9 mouse cellular contexts compared by ENCODE assay signal in genomic region chr2:18050541-18050985, GRCm38 (mm10). TPM values are rescaled to one million over a fixed set of nuclear protein-coding genes. Genes with fewer than 3 reads are reported as not detected.
DNase-seq lines count a peak whose midpoint lies in the region; ATAC-seq and TF ChIP-seq lines count a peak whose summit lies in the region.
"Had no signal": no experiment of that assay in that cellular context is flagged by ENCODE, and none has a peak within 500 bp of the region (broad histone marks: within the 10 kb centered on the region; RNA-seq: fewer than 3 reads in every experiment).

No protein-coding gene starts in this region.

- H3K9me3 ChIP-seq in megakaryocyte, embryonic 14.5 days, result no peaks in the 10 kb centered on the region
- no peaks in the 10 kb centered on the region for H3K9me3 ChIP-seq in forebrain, postnatal 0 days (ENCODE audit: low read length)
- no peaks in the 10 kb centered on the region for H3K9me3 ChIP-seq in kidney, postnatal 0 days (replicated peaks; ENCODE audit: low read length)
- H3K9me3 ChIP-seq in neural tube, embryonic 13.5 days, result no peaks in the 10 kb centered on the region

- peaks cover 50% of the 10 kb centered on the region for H3K4me1 ChIP-seq in megakaryocyte, embryonic 14.5 days
- peaks cover 10% of the 10 kb centered on the region for H3K4me1 ChIP-seq in forebrain, postnatal 0 days (ENCODE audit: insufficient read depth)
- H3K4me1 ChIP-seq in kidney, postnatal 0 days (replicated peaks; ENCODE audit: insufficient read depth, low read length), result peaks cover 15% of the 10 kb centered on the region; the same call in 1 of the 2 replicates
- peaks cover 63% of the 10 kb centered on the region for H3K4me1 ChIP-seq in neural tube, embryonic 13.5 days (replicated peaks)

- no peaks in the 10 kb centered on the region for H3K36me3 ChIP-seq in megakaryocyte, embryonic 14.5 days (replicated peaks; ENCODE audit: low read length)
- no peaks in the 10 kb centered on the region for H3K36me3 ChIP-seq in forebrain, postnatal 0 days (ENCODE audit: insufficient read depth)
- H3K36me3 ChIP-seq in kidney, postnatal 0 days (ENCODE audit: insufficient read depth, low read length), result no peaks in the 10 kb centered on the region
- H3K36me3 ChIP-seq in neural tube, embryonic 13.5 days, result no peaks in the 10 kb centered on the region

- H3K27ac ChIP-seq in forebrain, postnatal 0 days (ENCODE audit: low read depth, low read length), result no peak overlapping the region
- H3K27ac ChIP-seq in kidney, postnatal 0 days, result peak overlapping the region; percentile 51; the same call in 1 of the 2 replicates
- peak overlapping the region; percentile 100 for H3K27ac ChIP-seq in neural tube, embryonic 13.5 days (replicated peaks)
- H3K27ac ChIP-seq: macrophage had no signal

- TF ChIP-seq CTCF in forebrain, postnatal 0 days (IDR thresholded peaks at IDR 0.05; ENCODE audit: low read depth), result no peak
- no peak for TF ChIP-seq CTCF in kidney, postnatal 0 days (IDR thresholded peaks at IDR 0.05; ENCODE audit: low read depth)

- 12% methylated on average over 10 of the region's 10 CpGs for WGBS in forebrain, postnatal 0 days
- 15% methylated on average over 10 of the region's 10 CpGs for WGBS in kidney, postnatal 0 days
- WGBS in neural tube, embryonic 13.5 days, result 4% methylated on average over 10 of the region's 10 CpGs

- H3K4me3 ChIP-seq in megakaryocyte, embryonic 14.5 days (replicated peaks), result peak overlapping the region; percentile 86
- H3K4me3 ChIP-seq in forebrain, postnatal 0 days (ENCODE audit: low read depth, low read length), result peak overlapping the region; percentile 7
- peak overlapping the region; percentile 4; the same call in 1 of the 2 replicates for H3K4me3 ChIP-seq in kidney, postnatal 0 days (replicated peaks; ENCODE audit: low read depth, low read length)
- H3K4me3 ChIP-seq in neural tube, embryonic 13.5 days, result peak overlapping the region; percentile 97

- peak; percentile 73 for DNase-seq in forebrain, postnatal 0 days
- DNase-seq in kidney, postnatal 0 days (ENCODE audit: low spot score), result peak; percentile 65
- no peak for DNase-seq in frontal cortex, adult 2 months (ENCODE audit: extremely low spot score in 1 of 2, low spot score in 1 of 2)
- DNase-seq in cerebellum, adult 8-10 months, result no peak

- H3K9ac ChIP-seq in forebrain, postnatal 0 days, result peak overlapping the region; percentile 26; the same call in 1 of the 2 replicates
- H3K9ac ChIP-seq in kidney, postnatal 0 days (ENCODE audit: low read depth, low read length), result peak overlapping the region; percentile 0; the same call in 1 of the 2 replicates
- peak overlapping the region; percentile 100 for H3K9ac ChIP-seq in neural tube, embryonic 13.5 days

- no peak for ATAC-seq in megakaryocyte, adult 5-6 weeks (ENCODE audit: poor library complexity, severe bottlenecking)
- no peak for ATAC-seq in forebrain, postnatal 0 days
- no peak for ATAC-seq in kidney, postnatal 0 days (replicated peaks; ENCODE audit: low FRiP score, low read depth)
- ATAC-seq in neural tube, embryonic 13.5 days (ENCODE audit: low read depth), result no peak
- ATAC-seq in monocyte, adult 5-6 weeks (replicated peaks; ENCODE audit: insufficient number of reproducible peaks, low FRiP score, low TSS enrichment, poor library complexity, severe bottlenecking), result no peak

- H3K27me3 ChIP-seq in megakaryocyte, embryonic 14.5 days (replicated peaks), result peaks cover 31% of the 10 kb centered on the region
- H3K27me3 ChIP-seq in forebrain, postnatal 0 days (ENCODE audit: insufficient read depth, low read length), result no peaks in the 10 kb centered on the region
- H3K27me3 ChIP-seq in kidney, postnatal 0 days (ENCODE audit: insufficient read depth, low read length), result no peaks in the 10 kb centered on the region
- H3K27me3 ChIP-seq in neural tube, embryonic 13.5 days, result no peaks in the 10 kb centered on the region

- H3K4me2 ChIP-seq in forebrain, postnatal 0 days (ENCODE audit: low read depth), result peak overlapping the region; percentile 83
- H3K4me2 ChIP-seq in kidney, postnatal 0 days (ENCODE audit: low read length), result peak overlapping the region; percentile 88
- H3K4me2 ChIP-seq in neural tube, embryonic 13.5 days, result peak overlapping the region; percentile 81

RNA-seq across cellular contexts. Expression of gene Skida1, which starts 1.7 kb away (rescaled TPM):
- polyA plus RNA-seq in megakaryocyte, embryonic 14.5 days (2012; ENCODE audit: insufficient read depth, low replicate concordance), result 0.04 and 1.8 TPM in 2 replicates
- total RNA-seq in megakaryocyte, adult 5-6 weeks (2015), result 0.09 TPM in 1 of 2 replicates, not detected in the other
- not detected in 2 replicates for total RNA-seq in megakaryocyte, adult 5-6 weeks (2017)
- 11.4 and 12.6 TPM in 2 replicates for total RNA-seq in forebrain, postnatal 0 days (2014; rRNA removed)
- polyA plus RNA-seq in forebrain, postnatal 0 days (2015; fragmentation: Nextera tagmentation; extraction: Ambion mirVana), result 4.3 and 4.9 TPM in 2 replicates
- polyA plus RNA-seq in kidney, postnatal 0 days (2015; fragmentation: Nextera tagmentation; extraction: Ambion mirVana), result 7.7 and 7.8 TPM in 2 replicates
- 8.2 and 9.2 TPM in 2 replicates for polyA plus RNA-seq in neural tube, embryonic 13.5 days (2015; fragmentation: Nextera tagmentation; extraction: Ambion mirVana)
- 3.9 and 5.3 TPM in 2 replicates for polyA plus RNA-seq in frontal cortex, adult 2 months (2012; rRNA removed)
- total RNA-seq in monocyte, adult 5-6 weeks (2017), result 0.19 to 0.43 TPM in 2 of 3 replicates, not detected in the other
- polyA plus RNA-seq: macrophage had no signal

RNA-seq across cellular contexts. Expression of gene Mllt10, which starts 4.5 kb away (rescaled TPM):
- 5.1 and 28.3 TPM in 2 replicates for polyA plus RNA-seq in megakaryocyte, embryonic 14.5 days (2012; ENCODE audit: insufficient read depth, low replicate concordance)
- total RNA-seq in megakaryocyte, adult 5-6 weeks (2015), result 41.5 and 50.7 TPM in 2 replicates
- total RNA-seq in megakaryocyte, adult 5-6 weeks (2017), result 47.3 and 52.8 TPM in 2 replicates
- 27.3 and 31.3 TPM in 2 replicates for total RNA-seq in forebrain, postnatal 0 days (2014; rRNA removed)
- polyA plus RNA-seq in forebrain, postnatal 0 days (2015; fragmentation: Nextera tagmentation; extraction: Ambion mirVana), result 15.9 and 27.4 TPM in 2 replicates
- polyA plus RNA-seq in kidney, postnatal 0 days (2015; fragmentation: Nextera tagmentation; extraction: Ambion mirVana), result 48.9 and 49.2 TPM in 2 replicates
- 62.3 and 63.1 TPM in 2 replicates for polyA plus RNA-seq in neural tube, embryonic 13.5 days (2015; fragmentation: Nextera tagmentation; extraction: Ambion mirVana)
- 40.7 and 44.6 TPM in 2 replicates for polyA plus RNA-seq in frontal cortex, adult 2 months (2012; rRNA removed)
- total RNA-seq in monocyte, adult 5-6 weeks (2017), result 36.1 to 69.5 TPM (median 67.5 TPM) in 3 replicates

RNA-seq across cellular contexts. Expression of gene A930004D18Rik, which starts 13.0 kb away (rescaled TPM):
- polyA plus RNA-seq in megakaryocyte, embryonic 14.5 days (2012; ENCODE audit: insufficient read depth, low replicate concordance), result 0.12 and 1.7 TPM in 2 replicates
- total RNA-seq in megakaryocyte, adult 5-6 weeks (2015), result not detected in 2 replicates
- 0.22 and 0.24 TPM in 2 replicates for total RNA-seq in megakaryocyte, adult 5-6 weeks (2017)
- 2.6 and 3.5 TPM in 2 replicates for total RNA-seq in forebrain, postnatal 0 days (2014; rRNA removed)
- polyA plus RNA-seq in forebrain, postnatal 0 days (2015; fragmentation: Nextera tagmentation; extraction: Ambion mirVana), result 10.1 and 11.8 TPM in 2 replicates
- polyA plus RNA-seq in kidney, postnatal 0 days (2015; fragmentation: Nextera tagmentation; extraction: Ambion mirVana), result 14.9 and 17.9 TPM in 2 replicates
- polyA plus RNA-seq in neural tube, embryonic 13.5 days (2015; fragmentation: Nextera tagmentation; extraction: Ambion mirVana), result 8.8 and 12.3 TPM in 2 replicates
- 1.5 and 1.9 TPM in 2 replicates for polyA plus RNA-seq in frontal cortex, adult 2 months (2012; rRNA removed)
- total RNA-seq in monocyte, adult 5-6 weeks (2017), result 0.21 to 0.87 TPM (median 0.29 TPM) in 3 replicates

RNA-seq across cellular contexts. Expression of gene H2al2a, which starts 53.8 kb away (rescaled TPM):
- not detected in 2 replicates for polyA plus RNA-seq in megakaryocyte, embryonic 14.5 days (2012; ENCODE audit: insufficient read depth, low replicate concordance)
- total RNA-seq in megakaryocyte, adult 5-6 weeks (2015), result not detected in 2 replicates
- total RNA-seq in megakaryocyte, adult 5-6 weeks (2017), result not detected in 2 replicates
- not detected in 2 replicates for total RNA-seq in forebrain, postnatal 0 days (2014; rRNA removed)
- polyA plus RNA-seq in forebrain, postnatal 0 days (2015; fragmentation: Nextera tagmentation; extraction: Ambion mirVana), result not detected in 2 replicates
- polyA plus RNA-seq in kidney, postnatal 0 days (2015; fragmentation: Nextera tagmentation; extraction: Ambion mirVana), result not detected in 2 replicates
- not detected in 2 replicates for polyA plus RNA-seq in neural tube, embryonic 13.5 days (2015; fragmentation: Nextera tagmentation; extraction: Ambion mirVana)
- polyA plus RNA-seq in frontal cortex, adult 2 months (2012; rRNA removed), result not detected in 2 replicates
- total RNA-seq in monocyte, adult 5-6 weeks (2017), result 0.95 TPM in 1 of 3 replicates, not detected in the others
- polyA plus RNA-seq: macrophage had no signal

Comparison
In these comparisons a context has a peak if more than half of its experiments do, and no peak if none do; other contexts are left out.
1. H3K4me3 ChIP-seq: peak in every context shown above with its lines; median percentile 97 in neural tube, embryonic 13.5 days; 86 in megakaryocyte, embryonic 14.5 days; 7 in forebrain, postnatal 0 days; 4 in kidney, postnatal 0 days.
2. DNase-seq: peak in forebrain, postnatal 0 days (single experiment) and kidney, postnatal 0 days (single experiment); none in frontal cortex, adult 2 months (0 of 2) and cerebellum, adult 8-10 months (single experiment).
3. H3K9ac ChIP-seq: peak in every context shown above with its lines; median percentile 100 in neural tube, embryonic 13.5 days; 26 in forebrain, postnatal 0 days; 0 in kidney, postnatal 0 days.
4. Peak in every context shown above with its lines, with median percentiles within 50 percentile points of each other: H3K4me2 ChIP-seq.